Mouse (Mus musculus) E14TG2a.4 (cell line): Measurements from ENCODE around the gene Rpl6.
"Not testable (repeated sequence)": the region's sequence is repeated elsewhere in the genome, so short reads cannot be mapped to it uniquely, and the experiment has no call there.

Experiments used
- H3K27me3 ChIP-seq: 2 replicates; pipeline ENCODE4 v1.6.1; 2014; ENCODE audit warnings: low read length, control low read depth; ENCODE audit not compliant: insufficient read depth
- H3K36me3 ChIP-seq: 2 replicates; pipeline ENCODE4 v1.6.1; 2014; ENCODE audit warnings: low read length, control low read depth; ENCODE audit not compliant: insufficient read depth
- H3K4me1 ChIP-seq: replicated peaks from 2 replicates; pipeline ENCODE4 v1.6.1; 2014; ENCODE audit warnings: low read depth, low read length, control low read depth
- H3K4me3 ChIP-seq: replicated peaks from 2 replicates; pipeline ENCODE4 v1.5.1; 2014; ENCODE audit warnings: mild to moderate bottlenecking, low read length
- H3K9me3 ChIP-seq: 2 replicates; pipeline ENCODE4 v1.6.1; 2014; ENCODE audit warnings: low read length, control low read depth
- CTCF ChIP-seq: conservative IDR thresholded peaks from 2 replicates; pipeline ENCODE4 v1.5.1; 2014; ENCODE audit warnings: low read length
- NANOG ChIP-seq: IDR thresholded peaks from 2 replicates; pipeline ENCODE4 v1.6.1; 2014; ENCODE audit warnings: borderline replicate concordance, low read length, mixed read lengths
- POU5F1 ChIP-seq: IDR thresholded peaks from 2 replicates; pipeline ENCODE4 v1.6.1; 2014; ENCODE audit warnings: low read length, borderline replicate concordance

The Rpl6 gene

DNA sequence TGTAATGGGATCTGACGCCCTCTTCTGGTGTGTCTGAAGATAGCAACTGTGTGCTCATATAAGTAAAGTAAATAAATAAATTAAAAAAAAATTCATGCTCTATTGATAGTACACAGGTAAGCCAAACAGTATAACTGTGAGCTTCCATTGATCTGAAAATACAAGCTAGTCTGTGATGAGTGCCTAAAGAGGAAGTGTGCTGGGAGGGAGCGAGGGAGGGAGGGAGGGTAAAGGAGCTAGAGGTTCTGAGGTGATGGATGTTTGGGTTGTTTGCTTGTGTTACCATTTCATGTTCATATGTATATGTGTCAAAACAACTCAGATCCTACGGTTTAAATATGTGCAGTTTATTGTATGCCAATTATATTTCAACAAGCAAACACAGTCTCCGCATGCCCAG, 22.6 kb downstream of the Rpl6 start:
- no peaks in the 10 kb centered on the region for H3K36me3 ChIP-seq
- peaks cover 15% of the 10 kb centered on the region for H3K4me1 ChIP-seq
- TF ChIP-seq POU5F1: no peak
- 0 out of 2 replicates have a peak, but pooled peaks have one; percentile 14 for TF ChIP-seq CTCF
- H3K27me3 ChIP-seq: peaks cover 3% of the 10 kb centered on the region; the same call in 1 of the 2 replicates
- H3K9me3 ChIP-seq: no peaks in the 10 kb centered on the region
- no peak overlapping the region for H3K4me3 ChIP-seq

GRCm38 (mm10) chr5:121227330-121227729, 23.0 kb downstream of the Rpl6 start:
- H3K4me3 ChIP-seq, H3K9me3 ChIP-seq, H3K27me3 ChIP-seq, H3K36me3 ChIP-seq: not testable (repeated sequence)
- H3K4me1 ChIP-seq: peaks cover 10% of the 10 kb centered on the region

DNA sequence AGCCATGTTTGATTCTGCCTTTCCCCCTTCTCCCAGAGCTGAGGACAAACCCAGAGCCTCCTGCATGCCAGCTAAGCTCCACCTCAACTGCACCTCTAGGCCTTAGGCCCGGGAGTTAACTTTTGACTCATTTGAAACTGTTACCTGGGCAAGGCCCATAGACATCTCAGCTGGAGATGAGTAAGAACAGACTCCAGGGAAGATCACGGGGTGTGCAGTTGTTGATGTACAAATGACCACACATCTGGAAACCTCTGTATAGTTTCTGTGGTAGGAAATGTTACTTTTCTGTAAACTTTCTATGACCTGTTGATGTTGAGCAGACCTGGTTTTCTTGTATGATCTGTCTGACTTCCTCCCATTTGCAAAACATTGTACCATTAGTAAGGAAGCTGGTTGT, 24.9 kb downstream of the Rpl6 start:
- H3K4me3 ChIP-seq: no peak overlapping the region
- H3K27me3 ChIP-seq: no peaks in the 10 kb centered on the region
- H3K9me3 ChIP-seq: no peaks in the 10 kb centered on the region
- H3K4me1 ChIP-seq: peaks cover 10% of the 10 kb centered on the region
- no peaks in the 10 kb centered on the region for H3K36me3 ChIP-seq
- TF ChIP-seq POU5F1 (no peak), CTCF (no peak), NANOG (no peak)

GRCm38 (mm10) chr5:121230811-121231210, 26.5 kb downstream of the Rpl6 start:
- peaks cover 7% of the 10 kb centered on the region for H3K4me1 ChIP-seq
- no peaks in the 10 kb centered on the region for H3K27me3 ChIP-seq
- H3K4me3 ChIP-seq: no peak overlapping the region
- no peaks in the 10 kb centered on the region for H3K36me3 ChIP-seq
- no peaks in the 10 kb centered on the region for H3K9me3 ChIP-seq
- TF ChIP-seq CTCF (no peak), POU5F1 (no peak), NANOG (no peak)

DNA sequence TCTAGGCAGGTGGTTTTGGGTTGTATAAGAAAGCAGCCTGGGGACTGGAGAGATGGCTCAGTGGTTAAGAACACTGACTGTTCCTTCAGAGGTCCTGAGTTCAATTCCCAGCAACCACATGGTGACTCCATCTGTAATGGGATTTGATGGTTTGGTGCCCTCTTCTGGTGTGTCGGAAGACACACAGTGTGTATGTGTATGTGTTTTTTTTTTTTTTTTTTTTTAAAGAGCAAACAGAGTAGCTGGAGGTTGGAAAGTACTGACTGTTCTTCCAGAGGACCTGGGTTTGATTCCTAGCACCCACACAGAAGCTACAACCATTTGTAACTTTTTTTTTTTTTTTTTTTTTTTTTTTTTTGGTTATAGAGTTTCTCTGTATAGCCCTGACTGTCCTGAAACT, 28.5 kb downstream of the Rpl6 start:
- Histone ChIP-seq H3K4me1 (peaks cover 4% of the 10 kb centered on the region), H3K9me3 (no peaks in the 10 kb centered on the region), H3K4me3 (no peak overlapping the region), H3K27me3 (no peaks in the 10 kb centered on the region), H3K36me3 (no peaks in the 10 kb centered on the region)
- TF ChIP-seq CTCF: 0 out of 2 replicates have a peak, but pooled peaks have one; percentile 9
- no peak for TF ChIP-seq NANOG

- no peaks in the 10 kb centered on the region for H3K27me3 ChIP-seq
- TF ChIP-seq CTCF (no peak), POU5F1 (no peak), NANOG (no peak)
- H3K4me3 ChIP-seq: no peak overlapping the region
- H3K36me3 ChIP-seq: no peaks in the 10 kb centered on the region
- peaks cover 4% of the 10 kb centered on the region for H3K4me1 ChIP-seq
- no peaks in the 10 kb centered on the region for H3K9me3 ChIP-seq
Measured at GRCm38 (mm10) chr5:121233726-121234125, 29.4 kb downstream of the Rpl6 start.

DNA sequence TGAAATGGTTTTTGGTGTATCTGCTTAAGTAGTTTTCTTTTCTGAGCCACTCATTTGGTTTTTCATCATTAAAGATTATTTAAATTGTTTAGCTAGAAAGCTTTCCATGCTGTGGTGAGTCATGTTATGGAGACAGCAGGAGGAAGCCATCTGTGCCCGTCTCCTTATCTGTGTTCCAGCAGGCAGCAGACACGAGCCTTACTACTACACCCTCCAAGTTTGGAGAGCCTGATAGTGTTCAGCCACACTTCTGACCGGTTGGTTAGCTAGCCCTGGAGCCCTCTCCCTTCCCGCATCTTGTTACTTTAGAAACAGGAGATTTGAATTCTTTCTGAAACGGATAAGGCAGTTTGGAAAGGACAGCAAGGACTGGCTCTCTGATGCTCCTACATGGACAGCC, 31.9 kb downstream of the Rpl6 start:
- TF ChIP-seq NANOG (no peak), CTCF (no peak), POU5F1 (no peak)
- no peaks in the 10 kb centered on the region for H3K9me3 ChIP-seq
- no peak overlapping the region for H3K4me3 ChIP-seq
- H3K27me3 ChIP-seq: no peaks in the 10 kb centered on the region
- H3K4me1 ChIP-seq: no peaks in the 10 kb centered on the region
- H3K36me3 ChIP-seq: no peaks in the 10 kb centered on the region

- no peaks in the 10 kb centered on the region for H3K36me3 ChIP-seq
- TF ChIP-seq CTCF (no peak), NANOG (no peak), POU5F1 (no peak)
- no peaks in the 10 kb centered on the region for H3K9me3 ChIP-seq
Measured at GRCm38 (mm10) chr5:121238208-121238607, 33.9 kb downstream of the Rpl6 start.

GRCm38 (mm10) chr5:121239846-121240245, 35.6 kb downstream of the Rpl6 start:
- H3K4me3 ChIP-seq: no peak overlapping the region
- no peak for TF ChIP-seq NANOG
- no peak for TF ChIP-seq POU5F1
- TF ChIP-seq CTCF: no peak
- H3K9me3 ChIP-seq: no peaks in the 10 kb centered on the region
- no peaks in the 10 kb centered on the region; the same call in 1 of the 2 replicates for H3K36me3 ChIP-seq
- H3K27me3 ChIP-seq: no peaks in the 10 kb centered on the region
- H3K4me1 ChIP-seq: no peaks in the 10 kb centered on the region

More at GRCm38 (mm10) chr5:121238208-121238607, 33.9 kb downstream of the Rpl6 start:
- no peak overlapping the region for H3K4me3 ChIP-seq
- H3K27me3 ChIP-seq: no peaks in the 10 kb centered on the region
- no peaks in the 10 kb centered on the region for H3K4me1 ChIP-seq
